Mouse (Mus musculus): ENCODE measurements around the gene Nkrf.

- TF ChIP-seq CTCF (conservative IDR thresholded peaks at IDR 0.05; ENCODE audit: insufficient read depth, insufficient read length, low read depth, low read length) (no peak), POLR2A (IDR thresholded peaks at IDR 0.05; ENCODE audit: low read depth, low read length) (no peak)
These were observed 38.7 kb downstream of the Nkrf start for GRCm38 (mm10) chrX:36863766-36864608.
